21 mouse cellular contexts compared by ENCODE assay signal in genomic region chrX:159689785-159690416, GRCm38 (mm10).
A peak's percentile ranks its signal among the peaks of the same experiment; 100 is the strongest.
DNase-seq lines count a peak whose midpoint lies in the region; ATAC-seq and TF ChIP-seq lines count a peak whose summit lies in the region.
"Had no signal": no experiment of that assay in that cellular context is flagged by ENCODE, and none has a peak within 500 bp of the region (broad histone marks: within the 10 kb centered on the region; RNA-seq: fewer than 3 reads in every experiment).

No protein-coding gene starts in this region.

- no peak for DNase-seq in thymus, adult 2 months
- no peak for DNase-seq in thymus, postnatal 10 days (ENCODE audit: low spot score in 2 of 2)
- DNase-seq in naive thymus-derived CD4-positive, alpha-beta T cell, adult 2 months (ENCODE audit: low read depth): peak; percentile 62
- no peak for DNase-seq in gastrocnemius, adult 18-20 months (ENCODE audit: low spot score)
- no peak for DNase-seq in cerebellum, adult 9-11 months
- DNase-seq: adrenal gland, postnatal 14 days; cerebellum, postnatal 10 days; heart, adult 11 months; left cerebral cortex, postnatal 4 days; lung, adult 18-20 months; lung, postnatal 36 days; midbrain, embryonic 14.5 days; right cerebral cortex, postnatal 25 days had no signal

- H3K4me1 ChIP-seq in forebrain, embryonic 15.5 days: no peaks in the 10 kb centered on the region
- H3K4me1 ChIP-seq in forebrain, embryonic 12.5 days: no peaks in the 10 kb centered on the region
- H3K4me1 ChIP-seq in thymus, adult 2 months (replicated peaks; ENCODE audit: control insufficient read depth, insufficient read depth, low read length): peaks cover 11% of the 10 kb centered on the region
- H3K4me1 ChIP-seq: embryonic facial prominence, embryonic 12.5 days; forebrain, embryonic 10.5 days; heart, embryonic 15.5 days; intestine, embryonic 15.5 days had no signal

- no peak for TF ChIP-seq POLR2A in thymus, adult 2 months (IDR thresholded peaks at IDR 0.05; ENCODE audit: control insufficient read depth, extremely low read depth, insufficient read depth, low read length, poor library complexity)

- H3K36me3 ChIP-seq in forebrain, embryonic 15.5 days: no peaks in the 10 kb centered on the region
- no peaks in the 10 kb centered on the region for H3K36me3 ChIP-seq in forebrain, embryonic 12.5 days (replicated peaks)
- H3K36me3 ChIP-seq in thymus, adult 2 months (ENCODE audit: control insufficient read depth, insufficient read depth, low read length): no peaks in the 10 kb centered on the region
- H3K36me3 ChIP-seq: embryonic facial prominence, embryonic 12.5 days; forebrain, embryonic 10.5 days; heart, embryonic 15.5 days; intestine, embryonic 15.5 days had no signal

- no peak for ATAC-seq in forebrain, embryonic 15.5 days (replicated peaks)
- ATAC-seq in forebrain, embryonic 12.5 days (ENCODE audit: low FRiP score): no peak
- ATAC-seq in erythroid progenitor cell, adult 5-6 weeks (replicated peaks; ENCODE audit: low FRiP score, poor library complexity, severe bottlenecking): 0 out of 2 replicates have a peak, but pooled peaks have one; percentile 54
- ATAC-seq: intestine, embryonic 15.5 days had no signal

- TF ChIP-seq CTCF in thymus, adult 2 months (IDR thresholded peaks at IDR 0.05; ENCODE audit: borderline replicate concordance, control insufficient read depth, extremely low read depth, insufficient read depth, low read length, poor library complexity): no peak

- peak overlapping the region; percentile 27; the same call in 1 of the 2 replicates for H3K27ac ChIP-seq in forebrain, embryonic 15.5 days (replicated peaks)
- no peak overlapping the region for H3K27ac ChIP-seq in forebrain, embryonic 12.5 days
- peak overlapping the region; percentile 90 for H3K27ac ChIP-seq in thymus, adult 2 months (ENCODE audit: control insufficient read depth, insufficient read depth, low read length)
- H3K27ac ChIP-seq: embryonic facial prominence, embryonic 12.5 days; forebrain, embryonic 10.5 days; heart, embryonic 15.5 days; intestine, embryonic 15.5 days; kidney, postnatal 0 days had no signal

- H3K27me3 ChIP-seq in forebrain, embryonic 15.5 days: no peaks in the 10 kb centered on the region
- H3K27me3 ChIP-seq in forebrain, embryonic 12.5 days: peaks cover 13% of the 10 kb centered on the region; the same call in 1 of the 2 replicates
- H3K27me3 ChIP-seq in thymus, adult 2 months (ENCODE audit: control insufficient read depth, insufficient read depth, low read length): no peaks in the 10 kb centered on the region
- H3K27me3 ChIP-seq: heart, embryonic 15.5 days; intestine, embryonic 15.5 days had no signal

- no peaks in the 10 kb centered on the region for H3K9me3 ChIP-seq in forebrain, embryonic 15.5 days
- H3K9me3 ChIP-seq in forebrain, embryonic 12.5 days: no peaks in the 10 kb centered on the region
- H3K9me3 ChIP-seq: embryonic facial prominence, embryonic 12.5 days; forebrain, embryonic 10.5 days; heart, embryonic 15.5 days; intestine, embryonic 15.5 days had no signal

- H3K9ac ChIP-seq in forebrain, embryonic 15.5 days (replicated peaks): no peak overlapping the region
- no peak overlapping the region for H3K9ac ChIP-seq in forebrain, embryonic 12.5 days
- H3K9ac ChIP-seq: embryonic facial prominence, embryonic 12.5 days; heart, embryonic 15.5 days; intestine, embryonic 15.5 days had no signal

- no peak overlapping the region for H3K4me3 ChIP-seq in forebrain, embryonic 15.5 days
- no peak overlapping the region for H3K4me3 ChIP-seq in forebrain, embryonic 12.5 days (replicated peaks)
- no peak overlapping the region for H3K4me3 ChIP-seq in thymus, adult 2 months (ENCODE audit: control insufficient read depth, insufficient read depth, low read length)
- H3K4me3 ChIP-seq: embryonic facial prominence, embryonic 12.5 days; forebrain, embryonic 10.5 days; heart, embryonic 15.5 days; intestine, embryonic 15.5 days had no signal

- 75% methylated on average over 10 of the region's 10 CpGs for WGBS in forebrain, embryonic 15.5 days
- WGBS in forebrain, embryonic 12.5 days: 86% methylated on average over 10 of the region's 10 CpGs
- 10% methylated on average over 10 of the region's 10 CpGs for WGBS in thymus, adult 2 months

- H3K4me2 ChIP-seq in forebrain, embryonic 15.5 days (replicated peaks): no peak overlapping the region
- H3K4me2 ChIP-seq in forebrain, embryonic 12.5 days: no peak overlapping the region
- H3K4me2 ChIP-seq: embryonic facial prominence, embryonic 12.5 days; heart, embryonic 15.5 days; intestine, embryonic 15.5 days had no signal
